Mouse (Mus musculus) G1E (cell line): ENCODE measurements around the gene Ddx56.

ENCODE experiments used
- CTCF ChIP-seq: IDR thresholded peaks from 2 replicates; pipeline ENCODE4 v1.5.1; 2012; ENCODE audit warnings: low read depth, low read length, inconsistent platforms, mixed read lengths
- GATA1 ChIP-seq: IDR thresholded peaks from 2 replicates; pipeline ENCODE4 v1.6.1; 2012; ENCODE audit warnings: borderline replicate concordance, low read length, inconsistent platforms, mixed read lengths
- POLR2AphosphoS5 ChIP-seq: IDR thresholded peaks from 2 replicates; pipeline ENCODE4 v1.6.1; 2012; ENCODE audit warnings: low read depth, low read length, inconsistent platforms; ENCODE audit not compliant: insufficient replicate concordance
- TAL1 ChIP-seq: conservative IDR thresholded peaks from 2 replicates; pipeline ENCODE4 v1.6.1; 2012; ENCODE audit warnings: low read depth, low read length, inconsistent platforms, mixed read lengths

DNA sequence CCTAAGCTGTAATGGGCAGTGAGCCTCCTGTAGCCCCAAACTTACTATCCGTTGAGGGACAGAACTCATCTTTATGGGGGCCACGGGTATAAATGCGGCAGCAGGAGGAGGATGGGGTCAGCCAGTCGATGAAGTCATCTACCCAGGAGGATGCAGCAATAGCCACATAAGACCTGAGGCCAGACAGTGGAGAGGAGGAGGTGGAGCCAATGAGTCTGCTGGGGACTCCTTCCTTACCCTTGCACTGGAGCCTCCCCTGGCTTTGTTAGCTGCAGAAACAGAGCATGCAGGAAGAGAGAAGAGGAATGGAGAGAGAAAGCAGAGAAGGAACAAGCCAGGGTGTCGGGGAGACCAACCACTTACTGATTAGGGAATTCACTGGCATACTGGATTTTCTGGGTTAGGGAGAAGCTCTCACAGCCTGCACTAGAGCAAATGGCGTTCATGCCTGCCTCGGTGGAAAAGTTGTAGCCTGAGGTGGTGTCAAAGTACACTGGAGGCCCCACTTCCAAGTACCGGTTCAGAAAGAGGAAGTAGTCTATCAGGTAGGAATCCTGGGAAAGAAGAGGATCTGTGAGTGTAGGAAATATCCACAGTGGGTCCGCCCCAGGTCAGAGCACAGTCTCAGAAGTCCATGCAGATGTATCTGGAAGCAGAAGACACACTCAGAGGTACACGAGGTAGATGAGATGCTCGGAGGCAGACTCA, 49.2 kb downstream of the Ddx56 start:
- TF ChIP-seq CTCF = no peak
- no peak for TF ChIP-seq POLR2AphosphoS5
- TF ChIP-seq GATA1 = no peak
- TF ChIP-seq TAL1 = no peak
